Mouse (Mus musculus) MEL (cell line): Measurements from ENCODE around the gene Upp1. TPM values are rescaled to one million over a fixed set of nuclear protein-coding genes. Genes with fewer than 3 reads are reported as not detected.

ENCODE experiments used
- DNase-seq: peaks from one replicate; pipeline ENCODE4 v3.0.0; 2011; ENCODE audit warnings: low read depth, low spot score
- H3K27ac ChIP-seq: 2 replicates; pipeline ENCODE4 v1.5.1; 2012; ENCODE audit warnings: low read depth, mild to moderate bottlenecking, control low read depth, low read length, moderate library complexity; ENCODE audit not compliant: control insufficient read depth
- H3K27me3 ChIP-seq, 2 experiments: fragments of 150-350 bp in 1 of 2; sonication (generic) in 1 of 2; 2 replicates each; pipeline ENCODE4 v1.6.1; 2012; ENCODE audit warnings: low read length in 2 of 2, mild to moderate bottlenecking in 2 of 2, improper control_type of control experiment in 1 of 2, moderate library complexity in 1 of 2; ENCODE audit not compliant: insufficient read depth in 2 of 2, control insufficient read depth in 1 of 2
- H3K36me3 ChIP-seq, 2 experiments: 2 replicates each; pipeline ENCODE4 v1.6.1; 2012 to 2014; ENCODE audit warnings: low read length in 2 of 2, improper control_type of control experiment in 1 of 2, inconsistent platforms in 1 of 2, mild to moderate bottlenecking in 1 of 2; ENCODE audit not compliant: insufficient read depth in 2 of 2, control insufficient read depth in 1 of 2
- H3K4me1 ChIP-seq, 2 experiments: fragments of 150-350 bp in 1 of 2; sonication (generic) in 1 of 2; 2 replicates each; pipeline ENCODE4 v1.6.1; 2012; ENCODE audit warnings: low read length in 2 of 2, improper control_type of control experiment in 1 of 2, mild to moderate bottlenecking in 1 of 2; ENCODE audit not compliant: insufficient read depth in 2 of 2, control insufficient read depth in 1 of 2
- H3K4me3 ChIP-seq, 2 experiments: fragments of 150-350 bp in 1 of 2; sonication (generic) in 1 of 2; 2 replicates each; pipeline ENCODE4 v1.5.1; 2012; ENCODE audit warnings: low read depth in 2 of 2, low read length in 2 of 2, mild to moderate bottlenecking in 2 of 2, moderate library complexity in 2 of 2, control low read depth in 1 of 2, improper control_type of control experiment in 1 of 2; ENCODE audit not compliant: control insufficient read depth in 1 of 2, insufficient read depth in 1 of 2
- H3K79me2 ChIP-seq: 2 replicates; pipeline ENCODE4 v1.6.1; 2012; ENCODE audit warnings: mild to moderate bottlenecking, low read length, moderate library complexity; ENCODE audit not compliant: control insufficient read depth, poor library complexity, insufficient read depth
- H3K9ac ChIP-seq: 2 replicates; pipeline ENCODE4 v1.6.1; 2012; ENCODE audit warnings: low read depth, mild to moderate bottlenecking, control low read depth, low read length, moderate library complexity; ENCODE audit not compliant: control insufficient read depth, poor library complexity, severe bottlenecking
- H3K9me3 ChIP-seq: fragments of 150-350 bp; sonication (generic); replicated peaks from 2 replicates; pipeline ENCODE4 v1.6.1; 2012; ENCODE audit warnings: mild to moderate bottlenecking, low read length, improper control_type of control experiment, moderate library complexity; ENCODE audit not compliant: insufficient read depth
- SIN3A ChIP-seq: IDR thresholded peaks from 2 replicates; pipeline ENCODE4 v1.6.1; 2012; ENCODE audit warnings: low read length, improper control_type of control experiment, inconsistent platforms
- TBP ChIP-seq: IDR thresholded peaks from 2 replicates; pipeline ENCODE4 v1.8.0; 2011; ENCODE audit warnings: low read depth, low read length, improper control_type of control experiment
- ZC3H11A ChIP-seq: IDR thresholded peaks from 2 replicates; pipeline ENCODE4 v1.6.1; 2012; ENCODE audit warnings: low read depth, mild to moderate bottlenecking, inconsistent platforms, low read length, improper control_type of control experiment
- polyA plus RNA-seq, 2 experiments: library from polyadenylated mRNA; stranded (reverse) in 1 of 2; unstranded in 1 of 2; fragments of >175 nt in 1 of 2; fragments of >200 nt in 1 of 2; gene quantifications; 2 replicates each; pipeline versions ENCODE4 v1.2.1 to v1.2.4; 2012; ENCODE audit warnings: low replicate concordance in 2 of 2, low read depth in 1 of 2; ENCODE audit not compliant: insufficient read length in 2 of 2, insufficient read depth in 1 of 2, missing spikeins in 1 of 2
- total RNA-seq: library from RNA; depleted of rRNA; stranded (reverse); fragments of 300-350 nt; gene quantifications from 2 replicates; pipeline ENCODE4 v1.2.3, GENCODE M21; 2012; rRNA removed

Gene Upp1
- total and polyA plus RNA-seq, 3 experiments: 1.2 to 1.4 TPM; not detected in 1

- Histone ChIP-seq H3K4me3 (no peak overlapping the region), H3K36me3 (no peaks in the 10 kb centered on the region), H3K9me3 (no peaks in the 10 kb centered on the region), H3K27ac (no peak overlapping the region), H3K9ac (no peak overlapping the region), H3K4me1 (no peaks in the 10 kb centered on the region), H3K79me2 (no peaks in the 10 kb centered on the region), H3K27me3 (no peaks in the 10 kb centered on the region; a peak in 1 of 4 replicates)
- DNase-seq: no peak
- TF ChIP-seq SIN3A (no peak), ZC3H11A (no peak), TBP (no peak)
These were observed 63.6 kb downstream of the Upp1 start for GRCm38 (mm10) chr11:9181477-9181876.

Other genes starting within 250 kb of the Upp1 start
- not detected in 2 replicates for gene Pkd1l1, start 144.8 kb upstream of the Upp1 start, total RNA-seq
- gene Pkd1l1, start 144.8 kb upstream of the Upp1 start, polyA plus RNA-seq: not detected
- 23.1 and 29.4 TPM in 2 replicates for gene Hus1, start 106.9 kb upstream of the Upp1 start, total RNA-seq
- gene Hus1, start 106.9 kb upstream of the Upp1 start, polyA plus RNA-seq: 10 to 100 TPM in 1 of 2 experiments, not detected in 1; 21.7 TPM
- not detected in 2 replicates for gene Gm11992, start 69.5 kb upstream of the Upp1 start, total RNA-seq
- gene Gm11992, start 69.5 kb upstream of the Upp1 start, polyA plus RNA-seq: not detected
- not detected in 2 replicates for gene Sun3, start 69.1 kb upstream of the Upp1 start, total RNA-seq
- not detected for gene Sun3, start 69.1 kb upstream of the Upp1 start, polyA plus RNA-seq
- gene Abca13, start 73.8 kb downstream of the Upp1 start, total RNA-seq: not detected in 2 replicates
- not detected for gene Abca13, start 73.8 kb downstream of the Upp1 start, polyA plus RNA-seq